Comparison of ENCODE assay signal across 8 mouse cellular contexts in the genomic region with DNA sequence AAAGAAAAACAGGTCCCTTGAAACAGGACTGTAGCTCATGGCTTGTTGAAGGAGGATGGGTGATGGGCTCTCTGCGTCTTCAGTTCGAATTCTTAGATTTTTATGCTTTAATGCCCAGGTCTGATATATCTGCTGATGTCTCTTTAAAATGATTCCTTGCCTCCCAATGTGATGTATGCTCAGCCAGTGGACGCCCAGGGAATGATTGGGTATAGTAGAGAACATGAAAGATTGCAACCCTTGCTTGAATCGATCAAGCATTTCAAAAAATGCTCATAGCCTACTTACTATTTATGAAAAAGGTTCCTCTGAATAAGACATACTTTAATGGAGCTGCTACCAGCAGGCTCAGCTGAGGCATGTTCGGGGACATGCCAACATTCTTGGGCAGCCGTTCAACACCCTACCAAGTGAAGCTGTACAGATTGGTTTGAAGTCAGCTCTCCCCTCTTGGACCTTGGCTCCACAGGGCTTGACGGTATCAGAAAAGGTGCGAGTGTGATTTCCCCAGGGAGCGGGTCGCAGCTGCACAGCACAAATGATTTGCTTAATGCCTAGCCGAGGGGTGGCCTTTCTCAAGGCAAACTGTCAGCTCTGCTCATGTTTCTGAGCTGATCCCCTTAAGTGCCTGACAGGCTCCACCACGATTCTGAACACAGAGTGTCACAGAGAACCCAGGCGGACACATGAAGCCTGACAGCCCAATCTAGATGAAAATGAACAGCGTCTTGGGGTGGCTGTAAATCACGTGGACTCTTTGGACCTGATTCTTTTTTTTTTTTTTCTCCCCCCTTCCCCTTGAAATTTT.
DNase-seq lines count a peak whose midpoint lies in the region; ATAC-seq lines count a peak whose summit lies in the region.

No protein-coding gene starts in this region.

- H3K9ac ChIP-seq in embryonic facial prominence, embryonic 11.5 days (replicated peaks; ENCODE audit: low read length): peak overlapping the region; percentile 35
- H3K9ac ChIP-seq in heart, embryonic 11.5 days (ENCODE audit: low read depth, low read length): peak overlapping the region; percentile 80
- H3K9ac ChIP-seq in kidney, embryonic 15.5 days: peak overlapping the region; percentile 65
- no peak overlapping the region for H3K9ac ChIP-seq in liver, embryonic 13.5 days

- 38% methylated on average over 15 of the region's 15 CpGs for WGBS in embryonic facial prominence, embryonic 11.5 days
- 30% methylated on average over 15 of the region's 15 CpGs for WGBS in heart, embryonic 11.5 days (ENCODE audit: insufficient replicate concordance)
- 25% methylated on average over 15 of the region's 15 CpGs for WGBS in kidney, embryonic 15.5 days
- WGBS in liver, embryonic 13.5 days (ENCODE audit: insufficient replicate concordance): 61% methylated on average over 15 of the region's 15 CpGs

- H3K27ac ChIP-seq in embryonic facial prominence, embryonic 11.5 days (replicated peaks; ENCODE audit: low read depth, low read length): no peak overlapping the region
- H3K27ac ChIP-seq in heart, embryonic 11.5 days (ENCODE audit: low read depth, low read length): peak overlapping the region; percentile 68
- H3K27ac ChIP-seq in kidney, embryonic 15.5 days: peak overlapping the region; percentile 84; the same call in 1 of the 2 replicates
- H3K27ac ChIP-seq in liver, embryonic 13.5 days: no peak overlapping the region

- peak; percentile 27 for DNase-seq in adrenal gland, postnatal 14 days
- DNase-seq in adrenal gland, adult 8-10 months: no peak
- peak; percentile 42 for DNase-seq in embryonic facial prominence, embryonic 11.5 days (ENCODE audit: low spot score)
- DNase-seq in liver, embryonic 13.5 days: no peak
- peak; percentile 44 for DNase-seq in right cerebral cortex, postnatal 25 days
- no peak for DNase-seq in thymus, postnatal 14 days

- no peaks in the 10 kb centered on the region; the same call in 1 of the 2 replicates for H3K36me3 ChIP-seq in embryonic facial prominence, embryonic 11.5 days (replicated peaks; ENCODE audit: control insufficient read depth, insufficient read depth, low read depth, low read length)
- no peaks in the 10 kb centered on the region for H3K36me3 ChIP-seq in heart, embryonic 11.5 days (ENCODE audit: control insufficient read depth, insufficient read depth, low read length)
- H3K36me3 ChIP-seq in kidney, embryonic 15.5 days: no peaks in the 10 kb centered on the region
- no peaks in the 10 kb centered on the region for H3K36me3 ChIP-seq in liver, embryonic 13.5 days

- no peaks in the 10 kb centered on the region for H3K4me1 ChIP-seq in embryonic facial prominence, embryonic 11.5 days (ENCODE audit: control insufficient read depth, insufficient read depth, low read length)
- H3K4me1 ChIP-seq in heart, embryonic 11.5 days (ENCODE audit: control insufficient read depth, insufficient read depth, low read length): no peaks in the 10 kb centered on the region
- H3K4me1 ChIP-seq in kidney, embryonic 15.5 days: peaks cover 39% of the 10 kb centered on the region
- no peaks in the 10 kb centered on the region for H3K4me1 ChIP-seq in liver, embryonic 13.5 days (replicated peaks)

- H3K4me3 ChIP-seq in embryonic facial prominence, embryonic 11.5 days (ENCODE audit: low read depth, low read length): peak overlapping the region; percentile 31
- H3K4me3 ChIP-seq in heart, embryonic 11.5 days (ENCODE audit: low read depth, low read length): peak overlapping the region; percentile 62
- H3K4me3 ChIP-seq in kidney, embryonic 15.5 days (replicated peaks): peak overlapping the region; percentile 55
- H3K4me3 ChIP-seq in liver, embryonic 13.5 days (replicated peaks): no peak overlapping the region; the same call in 1 of the 2 replicates

- H3K9me3 ChIP-seq in embryonic facial prominence, embryonic 11.5 days (replicated peaks; ENCODE audit: control insufficient read depth, low read length): no peaks in the 10 kb centered on the region
- no peaks in the 10 kb centered on the region for H3K9me3 ChIP-seq in heart, embryonic 11.5 days (replicated peaks; ENCODE audit: control insufficient read depth, low read length)
- no peaks in the 10 kb centered on the region for H3K9me3 ChIP-seq in kidney, embryonic 15.5 days (replicated peaks)
- H3K9me3 ChIP-seq in liver, embryonic 13.5 days (replicated peaks): no peaks in the 10 kb centered on the region

- H3K27me3 ChIP-seq in embryonic facial prominence, embryonic 11.5 days (ENCODE audit: control insufficient read depth, insufficient read depth, low read length): no peaks in the 10 kb centered on the region
- no peaks in the 10 kb centered on the region for H3K27me3 ChIP-seq in heart, embryonic 11.5 days (ENCODE audit: control insufficient read depth, insufficient read depth, low read length)
- no peaks in the 10 kb centered on the region for H3K27me3 ChIP-seq in kidney, embryonic 15.5 days
- H3K27me3 ChIP-seq in liver, embryonic 13.5 days: no peaks in the 10 kb centered on the region

- ATAC-seq in embryonic facial prominence, embryonic 11.5 days (replicated peaks; ENCODE audit: insufficient number of reproducible peaks, low FRiP score, low TSS enrichment, low read depth): peak; percentile 74
- no peak for ATAC-seq in heart, embryonic 11.5 days (replicated peaks; ENCODE audit: insufficient number of reproducible peaks, low FRiP score, low TSS enrichment)
- ATAC-seq in kidney, embryonic 15.5 days (replicated peaks; ENCODE audit: low FRiP score): no peak
- no peak for ATAC-seq in liver, embryonic 13.5 days (ENCODE audit: low read depth)

- H3K4me2 ChIP-seq in embryonic facial prominence, embryonic 11.5 days (ENCODE audit: low read depth, low read length): peak overlapping the region; percentile 31
- peak overlapping the region; percentile 70 for H3K4me2 ChIP-seq in heart, embryonic 11.5 days
- peak overlapping the region; percentile 72 for H3K4me2 ChIP-seq in kidney, embryonic 15.5 days
- peak overlapping the region; percentile 32; the same call in 1 of the 2 replicates for H3K4me2 ChIP-seq in liver, embryonic 13.5 days

Comparison
In these comparisons a context has a peak if more than half of its experiments do, and no peak if none do; other contexts are left out.
1. DNase-seq: peak in adrenal gland, postnatal 14 days (single experiment), embryonic facial prominence, embryonic 11.5 days (single experiment) and right cerebral cortex, postnatal 25 days (single experiment); none in adrenal gland, adult 8-10 months (single experiment), liver, embryonic 13.5 days (single experiment) and thymus, postnatal 14 days (single experiment).
2. H3K27ac ChIP-seq: peak in heart, embryonic 11.5 days (single experiment) and kidney, embryonic 15.5 days (single experiment); none in embryonic facial prominence, embryonic 11.5 days (single experiment) and liver, embryonic 13.5 days (single experiment).
3. Peak in every context shown above with its lines, with median percentiles within 50 percentile points of each other: H3K4me2 ChIP-seq.